Mouse (Mus musculus): ENCODE results near the gene Tmco1. TPM values are rescaled to one million over a fixed set of nuclear protein-coding genes. Genes with fewer than 3 reads are reported as not detected.

The Tmco1 gene
- polyA plus RNA-seq, 1 experiment from 2014 or later, result 91.8 TPM

GRCm38 (mm10) chr1:167279160-167279715 is 28.9 kb upstream of the Tmco1 start:
- ATAC-seq (replicated peaks; ENCODE audit: insufficient number of reproducible peaks, low FRiP score, low TSS enrichment, low read depth) (no peak), DNase-seq (ENCODE audit: low spot score) (no peak)
- H3K4me2 ChIP-seq (ENCODE audit: low read depth, low read length), result no peak overlapping the region
- no peaks in the 10 kb centered on the region for H3K36me3 ChIP-seq (replicated peaks; ENCODE audit: control insufficient read depth, insufficient read depth, low read depth, low read length)
- H3K27ac ChIP-seq (replicated peaks; ENCODE audit: low read depth, low read length), result no peak overlapping the region
- WGBS, result 72% methylated on average over 13 of the region's 13 CpGs
- H3K27me3 ChIP-seq (ENCODE audit: control insufficient read depth, insufficient read depth, low read length), result no peaks in the 10 kb centered on the region
- H3K9me3 ChIP-seq (replicated peaks; ENCODE audit: control insufficient read depth, low read length), result no peaks in the 10 kb centered on the region
- H3K9ac ChIP-seq (replicated peaks; ENCODE audit: low read length), result no peak overlapping the region
- H3K4me1 ChIP-seq (ENCODE audit: control insufficient read depth, insufficient read depth, low read length), result no peaks in the 10 kb centered on the region
- H3K4me3 ChIP-seq (ENCODE audit: low read depth, low read length), result no peak overlapping the region

GRCm38 (mm10) chr1:167280061-167280460 is 28.1 kb upstream of the Tmco1 start:
- Histone ChIP-seq H3K9ac (replicated peaks; ENCODE audit: low read length) (no peak overlapping the region), H3K36me3 (replicated peaks; ENCODE audit: control insufficient read depth, insufficient read depth, low read depth, low read length) (no peaks in the 10 kb centered on the region), H3K4me2 (ENCODE audit: low read depth, low read length) (no peak overlapping the region), H3K9me3 (replicated peaks; ENCODE audit: control insufficient read depth, low read length) (no peaks in the 10 kb centered on the region), H3K27me3 (ENCODE audit: control insufficient read depth, insufficient read depth, low read length) (no peaks in the 10 kb centered on the region), H3K4me1 (ENCODE audit: control insufficient read depth, insufficient read depth, low read length) (no peaks in the 10 kb centered on the region), H3K27ac (replicated peaks; ENCODE audit: low read depth, low read length) (no peak overlapping the region), H3K4me3 (ENCODE audit: low read depth, low read length) (no peak overlapping the region)
- no peak for ATAC-seq (replicated peaks; ENCODE audit: insufficient number of reproducible peaks, low FRiP score, low TSS enrichment, low read depth)
- WGBS, result 88% methylated on average over 10 of the region's 10 CpGs
- DNase-seq (ENCODE audit: low spot score), result no peak

- no peak for ATAC-seq (replicated peaks; ENCODE audit: insufficient number of reproducible peaks, low FRiP score, low TSS enrichment, low read depth)
- no peak overlapping the region for H3K9ac ChIP-seq (replicated peaks; ENCODE audit: low read length)
- no peak overlapping the region; the same call in 1 of the 2 replicates for H3K4me2 ChIP-seq (ENCODE audit: low read depth, low read length)
- H3K9me3 ChIP-seq (replicated peaks; ENCODE audit: control insufficient read depth, low read length), result no peaks in the 10 kb centered on the region
- 71% methylated on average over 3 of the region's 3 CpGs for WGBS
- H3K27ac ChIP-seq (replicated peaks; ENCODE audit: low read depth, low read length), result no peak overlapping the region
- H3K4me3 ChIP-seq (ENCODE audit: low read depth, low read length), result no peak overlapping the region
- no peaks in the 10 kb centered on the region for H3K27me3 ChIP-seq (ENCODE audit: control insufficient read depth, insufficient read depth, low read length)
- no peaks in the 10 kb centered on the region for H3K36me3 ChIP-seq (replicated peaks; ENCODE audit: control insufficient read depth, insufficient read depth, low read depth, low read length)
- DNase-seq (ENCODE audit: low spot score), result no peak
- H3K4me1 ChIP-seq (ENCODE audit: control insufficient read depth, insufficient read depth, low read length), result no peaks in the 10 kb centered on the region
Measured at GRCm38 (mm10) chr1:167282112-167282511, 26.1 kb upstream of the Tmco1 start.

- 0 out of 2 replicates have a peak overlapping the region, but pooled peaks have one; percentile 6 for H3K9ac ChIP-seq (replicated peaks; ENCODE audit: low read length)
Measured at GRCm38 (mm10) chr1:167282768-167283167, 25.4 kb upstream of the Tmco1 start.

GRCm38 (mm10) chr1:167283441-167284257 is 24.5 kb upstream of the Tmco1 start:
- H3K36me3 ChIP-seq (replicated peaks; ENCODE audit: control insufficient read depth, insufficient read depth, low read depth, low read length), result no peaks in the 10 kb centered on the region
- peak overlapping the region; percentile 94 for H3K9ac ChIP-seq (replicated peaks; ENCODE audit: low read length)
- peak overlapping the region; percentile 60 for H3K4me2 ChIP-seq (ENCODE audit: low read depth, low read length)
- ATAC-seq (replicated peaks; ENCODE audit: insufficient number of reproducible peaks, low FRiP score, low TSS enrichment, low read depth) (peak; percentile 13; the same call in 1 of the 2 replicates), DNase-seq (ENCODE audit: low spot score) (peak; percentile 77)
- H3K9me3 ChIP-seq (replicated peaks; ENCODE audit: control insufficient read depth, low read length), result no peaks in the 10 kb centered on the region
- peak overlapping the region; percentile 91 for H3K27ac ChIP-seq (replicated peaks; ENCODE audit: low read depth, low read length)
- peak overlapping the region; percentile 97 for H3K4me3 ChIP-seq (ENCODE audit: low read depth, low read length)
- H3K4me1 ChIP-seq (ENCODE audit: control insufficient read depth, insufficient read depth, low read length), result no peaks in the 10 kb centered on the region
- under 1% methylated on average over 44 of the region's 44 CpGs for WGBS
- no peaks in the 10 kb centered on the region for H3K27me3 ChIP-seq (ENCODE audit: control insufficient read depth, insufficient read depth, low read length)

More at GRCm38 (mm10) chr1:167282768-167283167, 25.4 kb upstream of the Tmco1 start:
- H3K4me2 ChIP-seq (ENCODE audit: low read depth, low read length), result peak overlapping the region; percentile 60
- H3K27ac ChIP-seq (replicated peaks; ENCODE audit: low read depth, low read length), result no peak overlapping the region
- DNase-seq (ENCODE audit: low spot score) (no peak), ATAC-seq (replicated peaks; ENCODE audit: insufficient number of reproducible peaks, low FRiP score, low TSS enrichment, low read depth) (no peak)
- peak overlapping the region; percentile 97 for H3K4me3 ChIP-seq (ENCODE audit: low read depth, low read length)
- no peaks in the 10 kb centered on the region for H3K9me3 ChIP-seq (replicated peaks; ENCODE audit: control insufficient read depth, low read length)
- no peaks in the 10 kb centered on the region for H3K27me3 ChIP-seq (ENCODE audit: control insufficient read depth, insufficient read depth, low read length)
- H3K36me3 ChIP-seq (replicated peaks; ENCODE audit: control insufficient read depth, insufficient read depth, low read depth, low read length), result no peaks in the 10 kb centered on the region
- H3K4me1 ChIP-seq (ENCODE audit: control insufficient read depth, insufficient read depth, low read length), result no peaks in the 10 kb centered on the region
- WGBS, result 47% methylated on average over 5 of the region's 5 CpGs

- Histone ChIP-seq H3K27me3 (ENCODE audit: control insufficient read depth, insufficient read depth, low read length) (no peaks in the 10 kb centered on the region), H3K4me3 (ENCODE audit: low read depth, low read length) (peak overlapping the region; percentile 97), H3K4me2 (ENCODE audit: low read depth, low read length) (peak overlapping the region; percentile 60), H3K4me1 (ENCODE audit: control insufficient read depth, insufficient read depth, low read length) (no peaks in the 10 kb centered on the region), H3K36me3 (replicated peaks; ENCODE audit: control insufficient read depth, insufficient read depth, low read depth, low read length) (no peaks in the 10 kb centered on the region), H3K9me3 (replicated peaks; ENCODE audit: control insufficient read depth, low read length) (no peaks in the 10 kb centered on the region), H3K9ac (replicated peaks; ENCODE audit: low read length) (peak overlapping the region; percentile 94), H3K27ac (replicated peaks; ENCODE audit: low read depth, low read length) (peak overlapping the region; percentile 91)
- ATAC-seq (replicated peaks; ENCODE audit: insufficient number of reproducible peaks, low FRiP score, low TSS enrichment, low read depth) (peak; percentile 50), DNase-seq (ENCODE audit: low spot score) (peak; percentile 83)
- WGBS, result 0% methylated on average over 39 of the region's 73 CpGs
Measured at GRCm38 (mm10) chr1:167284258-167284836, 23.8 kb upstream of the Tmco1 start.

- Histone ChIP-seq H3K36me3 (replicated peaks; ENCODE audit: control insufficient read depth, insufficient read depth, low read depth, low read length) (no peaks in the 10 kb centered on the region), H3K27me3 (ENCODE audit: control insufficient read depth, insufficient read depth, low read length) (no peaks in the 10 kb centered on the region), H3K9ac (replicated peaks; ENCODE audit: low read length) (peak overlapping the region; percentile 94), H3K4me1 (ENCODE audit: control insufficient read depth, insufficient read depth, low read length) (no peaks in the 10 kb centered on the region), H3K4me2 (ENCODE audit: low read depth, low read length) (peak overlapping the region; percentile 60), H3K9me3 (replicated peaks; ENCODE audit: control insufficient read depth, low read length) (no peaks in the 10 kb centered on the region), H3K4me3 (ENCODE audit: low read depth, low read length) (peak overlapping the region; percentile 97), H3K27ac (replicated peaks; ENCODE audit: low read depth, low read length) (peak overlapping the region; percentile 91)
- ATAC-seq (replicated peaks; ENCODE audit: insufficient number of reproducible peaks, low FRiP score, low TSS enrichment, low read depth) (peak; percentile 91), DNase-seq (ENCODE audit: low spot score) (peak; percentile 93)
- under 1% methylated on average over 41 of the region's 51 CpGs for WGBS
Measured at GRCm38 (mm10) chr1:167284837-167285319, 23.3 kb upstream of the Tmco1 start.

GRCm38 (mm10) chr1:167285320-167285355 is 23.0 kb upstream of the Tmco1 start, which contains the start of gene Uck2:
Gene Uck2 (minus strand): TSS chr1:167285320.
- no peak for DNase-seq (ENCODE audit: low spot score)
- Histone ChIP-seq H3K9ac (replicated peaks; ENCODE audit: low read length) (peak within 1 kb of the TSS; percentile 94), H3K4me3 (ENCODE audit: low read depth, low read length) (peak within 1 kb of the TSS; percentile 97), H3K36me3 (replicated peaks; ENCODE audit: control insufficient read depth, insufficient read depth, low read depth, low read length) (no peaks in the 10 kb centered on the region), H3K9me3 (replicated peaks; ENCODE audit: control insufficient read depth, low read length) (no peaks in the 10 kb centered on the region), H3K27me3 (ENCODE audit: control insufficient read depth, insufficient read depth, low read length) (no peaks in the 10 kb centered on the region), H3K4me2 (ENCODE audit: low read depth, low read length) (peak within 1 kb of the TSS; percentile 60), H3K27ac (replicated peaks; ENCODE audit: low read depth, low read length) (peak within 1 kb of the TSS; percentile 91), H3K4me1 (ENCODE audit: control insufficient read depth, insufficient read depth, low read length) (no peaks in the 10 kb centered on the region)
- ATAC-seq (replicated peaks; ENCODE audit: insufficient number of reproducible peaks, low FRiP score, low TSS enrichment, low read depth), result no peak
- WGBS, result 0% methylated on average over 2 of the region's 2 CpGs
